Mouse (Mus musculus) lung, postnatal 0 days (tissue): ENCODE results near the gene Kcnn3.

Experiments used
- CTCF ChIP-seq: IDR thresholded peaks from 2 replicates; pipeline ENCODE4 v1.5.1; 2016; ENCODE audit warnings: antibody characterized with exemption, mild to moderate bottlenecking
- EP300 ChIP-seq: IDR thresholded peaks from 2 replicates; pipeline ENCODE4 v1.6.1; 2016; ENCODE audit warnings: antibody characterized with exemption, mild to moderate bottlenecking, control low read depth

DNA sequence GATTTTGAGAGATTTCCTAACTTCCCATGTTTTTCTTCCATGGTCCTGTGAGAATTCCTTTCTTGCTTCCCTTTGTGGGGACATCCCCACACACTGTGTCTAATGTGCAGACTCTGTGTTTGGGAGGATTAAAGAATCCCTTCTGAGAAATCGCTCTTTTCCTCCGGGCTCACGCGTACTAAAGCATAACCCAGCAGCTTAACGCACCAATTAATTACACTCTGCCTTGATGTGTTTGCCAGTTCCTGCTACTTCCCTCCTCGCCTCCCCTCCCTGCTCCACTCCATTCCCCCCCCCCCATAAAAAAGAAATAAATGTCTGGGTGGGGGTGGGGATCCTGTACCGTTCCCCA lies 1.5 kb downstream of the Kcnn3 start:
- TF ChIP-seq CTCF, result no peak
- no peak for TF ChIP-seq EP300
